Mouse (Mus musculus): ENCODE data around the gene Mecom. TPM values are rescaled to one million over a fixed set of nuclear protein-coding genes. Genes with fewer than 3 reads are reported as not detected.

Mecom gene
- total RNA-seq, 2 experiments from 2014 or later, result 16.9 to 21.6 TPM

- intact Hi-C loops (cut with DNase I), result no loop called here
- no peak for DNase-seq
Measured at GRCm38 (mm10) chr3:30503821-30504220, 44.0 kb downstream of the Mecom start.

- DNase-seq, result peak in 1 of 2 experiments; percentile 33
Measured at GRCm38 (mm10) chr3:30498202-30498828, 49.5 kb downstream of the Mecom start.

GRCm38 (mm10) chr3:30494371-30494770 is 53.4 kb downstream of the Mecom start:
- intact Hi-C loops (cut with DNase I), result loop anchor here (5.0 kb wide), 1 partner anchor 42 kb away; no protein-coding TSS in a partner anchor
- DNase-seq, result no peak

More at GRCm38 (mm10) chr3:30498202-30498828, 49.5 kb downstream of the Mecom start:
- intact Hi-C loops (cut with DNase I), result no loop called here

- intact Hi-C loops (cut with DNase I), result no loop called here
- no peak for DNase-seq
Measured at GRCm38 (mm10) chr3:30488808-30489207, 59.0 kb downstream of the Mecom start.

GRCm38 (mm10) chr3:30486422-30486821 is 61.4 kb downstream of the Mecom start:
- intact Hi-C loops (cut with DNase I), result no loop called here
- no peak for DNase-seq

GRCm38 (mm10) chr3:30483006-30483684 is 64.7 kb downstream of the Mecom start:
- intact Hi-C loops (cut with DNase I), result no loop called here
- no peak for DNase-seq

- intact Hi-C loops (cut with DNase I), result no loop called here
- no peak for DNase-seq
Measured at GRCm38 (mm10) chr3:30481682-30482081, 66.1 kb downstream of the Mecom start.

- no peak for DNase-seq
- intact Hi-C loops (cut with DNase I), result no loop called here
Measured at GRCm38 (mm10) chr3:30480551-30480950, 67.3 kb downstream of the Mecom start.

GRCm38 (mm10) chr3:30478252-30478651 is 69.6 kb downstream of the Mecom start:
- intact Hi-C loops (cut with DNase I), result no loop called here
- no peak for DNase-seq

- no peak for DNase-seq
- intact Hi-C loops (cut with DNase I), result no loop called here
Measured at GRCm38 (mm10) chr3:30477008-30477407, 70.8 kb downstream of the Mecom start.

- intact Hi-C loops (cut with DNase I), result no loop called here
- no peak for DNase-seq
Measured at GRCm38 (mm10) chr3:30475591-30475990, 72.2 kb downstream of the Mecom start.

- DNase-seq, result no peak
Measured at GRCm38 (mm10) chr3:30468068-30468835, 79.6 kb downstream of the Mecom start.

GRCm38 (mm10) chr3:30466031-30466650 is 81.7 kb downstream of the Mecom start:
- intact Hi-C loops (cut with DNase I), result loop anchor here (2.0 kb wide), 1 partner anchor 43 kb away; no protein-coding TSS in a partner anchor
- no peak for DNase-seq

More at GRCm38 (mm10) chr3:30468068-30468835, 79.6 kb downstream of the Mecom start:
- intact Hi-C loops (cut with DNase I), result no loop called here

GRCm38 (mm10) chr3:30464497-30464896 is 83.3 kb downstream of the Mecom start:
- intact Hi-C loops (cut with DNase I), result no loop called here
- no peak for DNase-seq

- DNase-seq, result no peak
- intact Hi-C loops (cut with DNase I), result no loop called here
Measured at GRCm38 (mm10) chr3:30461831-30462230, 86.0 kb downstream of the Mecom start.

GRCm38 (mm10) chr3:30460890-30461578 is 86.8 kb downstream of the Mecom start:
- peak in 1 of 2 experiments; percentile 32 for DNase-seq
- intact Hi-C loops (cut with DNase I), result no loop called here

- intact Hi-C loops (cut with DNase I), result loop anchor here (2.0 to 10.0 kb wide), 2 partner anchors 47 to 645 kb away; no protein-coding TSS in a partner anchor
- no peak for DNase-seq
Measured at GRCm38 (mm10) chr3:30459626-30460025, 88.2 kb downstream of the Mecom start.

- peak in 1 of 2 experiments; percentile 33 for DNase-seq
- intact Hi-C loops (cut with DNase I), result loop anchor here (2.0 to 10.0 kb wide), 2 partner anchors 49 to 643 kb away; no protein-coding TSS in a partner anchor
Measured at GRCm38 (mm10) chr3:30457975-30458678, 89.7 kb downstream of the Mecom start.

GRCm38 (mm10) chr3:30455902-30456301 is 91.9 kb downstream of the Mecom start:
- no peak for DNase-seq
- intact Hi-C loops (cut with DNase I), result loop anchor here (10.0 kb wide), 1 partner anchor 641 kb away; no protein-coding TSS in a partner anchor
